In genomic region chr7:116224543-116224942, GRCm38 (mm10) we compare ENCODE assay signal across 17 mouse cellular contexts.
DNase-seq lines count a peak whose midpoint lies in the region; ATAC-seq and TF ChIP-seq lines count a peak whose summit lies in the region.
"Had no signal": no experiment of that assay in that cellular context is flagged by ENCODE, and none has a peak within 500 bp of the region (broad histone marks: within the 10 kb centered on the region; RNA-seq: fewer than 3 reads in every experiment).

No protein-coding gene starts in this region.

- H3K79me2 ChIP-seq in heart, adult 2 months (replicated peaks; ENCODE audit: control insufficient read depth, insufficient read depth, low read length): no peaks in the 10 kb centered on the region

- no peaks in the 10 kb centered on the region for H3K9me3 ChIP-seq in heart, embryonic 11.5 days (replicated peaks; ENCODE audit: control insufficient read depth, low read length)
- no peaks in the 10 kb centered on the region for H3K9me3 ChIP-seq in heart, embryonic 15.5 days (replicated peaks)
- H3K9me3 ChIP-seq: embryonic facial prominence, embryonic 12.5 days; forebrain, embryonic 15.5 days; hindbrain, embryonic 13.5 days had no signal

- peaks cover 72% of the 10 kb centered on the region for H3K4me1 ChIP-seq in heart, embryonic 11.5 days (ENCODE audit: control insufficient read depth, insufficient read depth, low read length)
- H3K4me1 ChIP-seq in heart, embryonic 15.5 days (replicated peaks): peaks cover 76% of the 10 kb centered on the region
- H3K4me1 ChIP-seq in heart, adult 2 months (ENCODE audit: control insufficient read depth, insufficient read depth, low read length): no peaks in the 10 kb centered on the region

- peak overlapping the region; percentile 16 for H3K4me2 ChIP-seq in heart, embryonic 11.5 days
- H3K4me2 ChIP-seq in heart, embryonic 15.5 days: peak overlapping the region; percentile 22
- H3K4me2 ChIP-seq: embryonic facial prominence, embryonic 12.5 days; forebrain, embryonic 15.5 days; hindbrain, embryonic 13.5 days had no signal

- H3K27me3 ChIP-seq in heart, embryonic 11.5 days (ENCODE audit: control insufficient read depth, insufficient read depth, low read length): no peaks in the 10 kb centered on the region
- H3K27me3 ChIP-seq in heart, embryonic 15.5 days: no peaks in the 10 kb centered on the region
- no peaks in the 10 kb centered on the region for H3K27me3 ChIP-seq in heart, adult 2 months (ENCODE audit: control insufficient read depth, insufficient read depth, low read length)
- H3K27me3 ChIP-seq: embryonic facial prominence, embryonic 12.5 days; forebrain, embryonic 15.5 days; hindbrain, embryonic 13.5 days had no signal

- intact Hi-C loops in heart, postnatal 36 days (cut with DNase I): no loop called here
- intact Hi-C loops in heart, adult 2 months (cut with DNase I): no loop called here

- H3K9ac ChIP-seq in heart, embryonic 11.5 days (ENCODE audit: low read depth, low read length): 0 out of 2 replicates have a peak overlapping the region, but pooled peaks have one; percentile 28
- no peak overlapping the region for H3K9ac ChIP-seq in heart, embryonic 15.5 days
- H3K9ac ChIP-seq in heart, adult 2 months (ENCODE audit: low read depth, low read length): no peak overlapping the region
- H3K9ac ChIP-seq: embryonic facial prominence, embryonic 12.5 days; forebrain, embryonic 15.5 days; hindbrain, embryonic 13.5 days had no signal

- no peak for TF ChIP-seq CTCF in heart, adult 2 months (IDR thresholded peaks at IDR 0.05)

- H3K27ac ChIP-seq in heart, embryonic 11.5 days (ENCODE audit: low read depth, low read length): peak overlapping the region; percentile 41; the same call in 1 of the 2 replicates
- H3K27ac ChIP-seq in heart, embryonic 15.5 days: peak overlapping the region; percentile 84
- H3K27ac ChIP-seq in heart, adult 2 months: no peak overlapping the region
- H3K27ac ChIP-seq: embryonic facial prominence, embryonic 12.5 days; forebrain, embryonic 15.5 days; hindbrain, embryonic 13.5 days; hindbrain, postnatal 0 days had no signal

- no peaks in the 10 kb centered on the region for H3K36me3 ChIP-seq in heart, embryonic 11.5 days (ENCODE audit: control insufficient read depth, insufficient read depth, low read length)
- no peaks in the 10 kb centered on the region for H3K36me3 ChIP-seq in heart, embryonic 15.5 days
- no peaks in the 10 kb centered on the region for H3K36me3 ChIP-seq in heart, adult 2 months (ENCODE audit: control insufficient read depth, insufficient read depth, low read length)
- H3K36me3 ChIP-seq: embryonic facial prominence, embryonic 12.5 days; forebrain, embryonic 15.5 days; hindbrain, embryonic 13.5 days had no signal

- no peak for TF ChIP-seq POLR2A in heart, adult 2 months (IDR thresholded peaks at IDR 0.05; ENCODE audit: insufficient read depth, low read depth, low read length)

- ATAC-seq in heart, embryonic 11.5 days (replicated peaks; ENCODE audit: insufficient number of reproducible peaks, low FRiP score, low TSS enrichment): no peak
- peak; percentile 64; the same call in 1 of the 2 replicates for ATAC-seq in heart, embryonic 15.5 days (replicated peaks; ENCODE audit: insufficient number of reproducible peaks, insufficient read depth, low FRiP score, low read depth)
- ATAC-seq: forebrain, embryonic 15.5 days; hindbrain, postnatal 0 days had no signal

- H3K4me3 ChIP-seq in heart, embryonic 11.5 days (ENCODE audit: low read depth, low read length): no peak overlapping the region
- H3K4me3 ChIP-seq in heart, embryonic 15.5 days: no peak overlapping the region
- no peak overlapping the region for H3K4me3 ChIP-seq in heart, adult 2 months
- H3K4me3 ChIP-seq: embryonic facial prominence, embryonic 12.5 days; forebrain, embryonic 15.5 days; hindbrain, embryonic 13.5 days had no signal

- no peak for DNase-seq in heart, postnatal 36 days
- DNase-seq in heart, adult 2 months: no peak
- peak; percentile 38 to 46 for DNase-seq in kidney, postnatal 25 days
- no peak for DNase-seq in kidney, adult 8-10 months
- peak; percentile 31 for DNase-seq in heart, postnatal 4 days
- DNase-seq: adrenal gland, postnatal 14 days; cerebellum, adult 11-12 months; cerebellum, adult 9-10 months; cerebellum, postnatal 25 days; gastrocnemius, postnatal 36 days; kidney, adult 11 months had no signal

- no peak for TF ChIP-seq EP300 in heart, adult 2 months (IDR thresholded peaks at IDR 0.05; ENCODE audit: insufficient read depth, low read depth, low read length)

- 35% methylated on average over 2 of the region's 2 CpGs for WGBS in heart, embryonic 11.5 days (ENCODE audit: insufficient replicate concordance)
- WGBS in heart, embryonic 15.5 days: 38% methylated on average over 2 of the region's 2 CpGs
- 28% methylated on average over 2 of the region's 2 CpGs for WGBS in heart, adult 2 months

Comparison
In these comparisons a context has a peak if more than half of its experiments do, and no peak if none do; other contexts are left out.
1. DNase-seq: peak in kidney, postnatal 25 days (2 of 2) and heart, postnatal 4 days (single experiment); none in heart, postnatal 36 days (0 of 2), heart, adult 2 months (0 of 2) and kidney, adult 8-10 months (0 of 2).